Mouse (Mus musculus) B cell, adult (primary cell): ENCODE data around the gene Cpxm1. TPM values are rescaled to one million over a fixed set of nuclear protein-coding genes. Genes with fewer than 3 reads are reported as not detected.

Source experiments
- total RNA-seq: library from RNA; stranded (reverse); gene quantifications from 4 replicates; pipeline ENCODE4 v1.2.4, GENCODE M21; 2023; ENCODE audit not compliant: inconsistent age

Gene Cpxm1
- 0.60 to 0.93 TPM (median 0.77 TPM) in 3 of 4 replicates, not detected in the other for total RNA-seq

GRCm38 (mm10) chr2:130397186-130397985 lies at the start of gene Cpxm1:
Gene Cpxm1 (minus strand): TSS chr2:130397574.

GRCm38 (mm10) chr2:130424126-130424853 lies 26.9 kb upstream of the Cpxm1 start, which contains the start of the genes Vps16 and Pced1a:
Gene Vps16 (plus strand): TSS chr2:130424339.
Gene Pced1a (minus strand): TSS chr2:130424701.

GRCm38 (mm10) chr2:130406178-130406577 lies 8.8 kb upstream of the Cpxm1 start, which contains the start of gene Tmem239:
Gene Tmem239 (plus strand): TSS chr2:130406478.

DNA sequence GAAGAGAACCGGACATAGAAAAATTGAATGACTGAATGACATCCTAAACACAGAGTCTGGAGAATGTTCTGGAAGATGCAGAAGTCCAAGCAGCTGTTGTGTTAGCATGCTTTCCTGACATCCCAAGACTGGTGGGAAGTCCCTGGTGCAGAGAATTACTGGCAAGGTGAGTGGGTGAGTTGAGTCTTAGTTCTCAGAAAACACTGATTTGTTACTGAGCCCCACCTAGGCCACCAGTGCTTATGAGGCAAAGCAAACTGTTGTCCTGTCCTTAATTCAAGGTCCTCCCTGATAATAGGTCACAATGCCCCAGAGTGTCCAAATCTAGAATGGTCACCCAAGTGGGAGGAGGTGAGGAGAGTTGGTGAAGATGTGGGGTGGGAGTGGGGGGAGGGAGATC lies 7.6 kb upstream of the Cpxm1 start, which contains the start of the genes Gm28372 and 1700020A23Rik:
Gene Gm28372 (plus strand): TSS at position 301 of the 400 bp plus-strand sequence.
Gene 1700020A23Rik (plus strand): TSS at position 321 of the 400 bp plus-strand sequence.

Other genes with a start within 250 kb of the Cpxm1 start
- 171 to 185 TPM (median 174 TPM) in 4 replicates for gene Snrpb, start 218.2 kb downstream of the Cpxm1 start, total RNA-seq
- not detected in 4 replicates for gene Tmc2, start 202.4 kb downstream of the Cpxm1 start, total RNA-seq
- gene Nop56, start 123.1 kb downstream of the Cpxm1 start, total RNA-seq: 325 to 390 TPM (median 366 TPM) in 4 replicates
- gene Idh3b, start 113.0 kb downstream of the Cpxm1 start, total RNA-seq: 129 to 141 TPM (median 136 TPM) in 4 replicates
- gene Ebf4, start 102.4 kb downstream of the Cpxm1 start, total RNA-seq: not detected in 4 replicates
- not detected in 4 replicates for gene Gm28372, start 7.7 kb upstream of the Cpxm1 start, total RNA-seq
- gene 1700020A23Rik, start 7.7 kb upstream of the Cpxm1 start, total RNA-seq: not detected in 4 replicates
- gene Tmem239, start 8.9 kb upstream of the Cpxm1 start, total RNA-seq: not detected in 4 replicates
- gene Vps16, start 26.8 kb upstream of the Cpxm1 start, total RNA-seq: 154 to 166 TPM (median 156 TPM) in 4 replicates
- 20.7 to 23.7 TPM (median 21.7 TPM) in 4 replicates for gene Pced1a, start 27.1 kb upstream of the Cpxm1 start, total RNA-seq
- gene Ptpra, start 52.7 kb upstream of the Cpxm1 start, total RNA-seq: 102 to 110 TPM (median 107 TPM) in 4 replicates
- 46.3 to 59.5 TPM (median 55.6 TPM) in 4 replicates for gene Mrps26, start 166.2 kb upstream of the Cpxm1 start, total RNA-seq
- not detected in 4 replicates for gene Oxt, start 178.6 kb upstream of the Cpxm1 start, total RNA-seq
- gene Avp, start 185.0 kb upstream of the Cpxm1 start, total RNA-seq: not detected in 4 replicates
- gene Fastkd5, start 232.5 kb upstream of the Cpxm1 start, total RNA-seq: 5.9 to 7.4 TPM (median 7.0 TPM) in 4 replicates
- gene Ubox5, start 232.5 kb upstream of the Cpxm1 start, total RNA-seq: 5.2 to 7.7 TPM (median 6.3 TPM) in 4 replicates
- gene Lzts3, start 245.2 kb upstream of the Cpxm1 start, total RNA-seq: 4.9 to 6.1 TPM (median 5.7 TPM) in 4 replicates